Mouse (Mus musculus): ENCODE measurements around the gene Fbxl7.

DNA sequence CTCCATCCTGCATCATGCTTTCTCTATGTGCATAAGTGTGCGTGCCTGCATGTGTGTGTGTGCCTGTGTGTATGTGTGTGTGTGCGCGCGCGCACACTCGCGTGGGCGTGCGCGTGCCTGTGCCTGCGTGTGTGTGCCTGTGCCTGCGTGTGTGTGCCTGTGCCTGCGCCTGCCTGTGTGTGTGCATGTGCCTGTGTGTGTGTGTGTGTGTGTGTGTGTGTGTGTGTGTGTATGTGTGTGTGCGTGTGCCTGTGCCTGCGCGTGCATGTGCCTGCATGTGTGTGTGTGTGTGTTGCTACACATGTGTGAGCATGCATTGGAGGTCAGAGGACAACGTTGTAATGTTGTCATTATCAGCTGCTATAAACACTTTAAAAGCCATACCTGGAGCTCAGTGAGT, 272.1 kb downstream of the Fbxl7 start:
- TF ChIP-seq USF1 (IDR thresholded peaks at IDR 0.05; ENCODE audit: low read depth) (no peak), TCF3 (IDR thresholded peaks at IDR 0.05; ENCODE audit: insufficient read length, low read depth) (no peak), POLR2A (IDR thresholded peaks at IDR 0.05; ENCODE audit: insufficient read length, low read depth) (no peak), MYOD1 (IDR thresholded peaks at IDR 0.05; ENCODE audit: control insufficient read depth in 1 of 3, insufficient read length in 2 of 3, low read depth in 2 of 3) (peak in 1 of 3 experiments; percentile 26)

Data from myocyte (in vitro differentiated cells).